Mouse (Mus musculus): ENCODE measurements around the gene Gjc1. TPM values are rescaled to one million over a fixed set of nuclear protein-coding genes. Genes with fewer than 3 reads are reported as not detected.

Gene Gjc1
- polyA plus RNA-seq, 1 experiment from 2014 or later = 45.5 TPM

- no peak for ATAC-seq (replicated peaks; ENCODE audit: extremely low read depth, insufficient read depth, low FRiP score)
- Histone ChIP-seq H3K4me3 (ENCODE audit: low read length) (no peak overlapping the region), H3K27ac (ENCODE audit: low read length) (no peak overlapping the region), H3K9me3 (replicated peaks; ENCODE audit: control insufficient read depth, low read length) (no peaks in the 10 kb centered on the region), H3K9ac (ENCODE audit: low read length) (no peak overlapping the region), H3K4me1 (ENCODE audit: control insufficient read depth, insufficient read depth, low read length) (peaks cover 7% of the 10 kb centered on the region), H3K36me3 (ENCODE audit: control insufficient read depth, insufficient read depth) (no peaks in the 10 kb centered on the region), H3K4me2 (ENCODE audit: low read depth, low read length) (no peak overlapping the region), H3K27me3 (ENCODE audit: control insufficient read depth, insufficient read depth, low read length) (no peaks in the 10 kb centered on the region)
- WGBS = 59% methylated on average over 6 of the region's 6 CpGs
These were observed 1.7 kb upstream of the Gjc1 start for GRCm38 (mm10) chr11:102821231-102821630.

- Histone ChIP-seq H3K36me3 (ENCODE audit: control insufficient read depth, insufficient read depth) (no peaks in the 10 kb centered on the region), H3K4me1 (ENCODE audit: control insufficient read depth, insufficient read depth, low read length) (peaks cover 13% of the 10 kb centered on the region), H3K4me3 (ENCODE audit: low read length) (no peak overlapping the region), H3K4me2 (ENCODE audit: low read depth, low read length) (no peak overlapping the region), H3K27ac (ENCODE audit: low read length) (no peak overlapping the region), H3K9ac (ENCODE audit: low read length) (no peak overlapping the region), H3K27me3 (ENCODE audit: control insufficient read depth, insufficient read depth, low read length) (no peaks in the 10 kb centered on the region), H3K9me3 (replicated peaks; ENCODE audit: control insufficient read depth, low read length) (no peaks in the 10 kb centered on the region)
- no peak for ATAC-seq (replicated peaks; ENCODE audit: extremely low read depth, insufficient read depth, low FRiP score)
- 47% methylated on average over 3 of the region's 3 CpGs for WGBS
These were observed 932 bp upstream of the Gjc1 start for GRCm38 (mm10) chr11:102820432-102820831.

- H3K9me3 ChIP-seq (replicated peaks; ENCODE audit: control insufficient read depth, low read length) = no peaks in the 10 kb centered on the region
- peak overlapping the region; percentile 99 for H3K9ac ChIP-seq (ENCODE audit: low read length)
- H3K36me3 ChIP-seq (ENCODE audit: control insufficient read depth, insufficient read depth) = no peaks in the 10 kb centered on the region
- no peak for ATAC-seq (replicated peaks; ENCODE audit: extremely low read depth, insufficient read depth, low FRiP score)
- 12% methylated on average over 14 of the region's 14 CpGs for WGBS
- no peaks in the 10 kb centered on the region for H3K27me3 ChIP-seq (ENCODE audit: control insufficient read depth, insufficient read depth, low read length)
- peak overlapping the region; percentile 73 for H3K4me2 ChIP-seq (ENCODE audit: low read depth, low read length)
- peak overlapping the region; percentile 76 for H3K4me3 ChIP-seq (ENCODE audit: low read length)
- H3K27ac ChIP-seq (ENCODE audit: low read length) = peak overlapping the region; percentile 98
- H3K4me1 ChIP-seq (ENCODE audit: control insufficient read depth, insufficient read depth, low read length) = peaks cover 17% of the 10 kb centered on the region
These were observed 384 bp upstream of the Gjc1 start for GRCm38 (mm10) chr11:102819783-102820385.

- no peaks in the 10 kb centered on the region for H3K9me3 ChIP-seq (replicated peaks; ENCODE audit: control insufficient read depth, low read length)
- H3K27ac ChIP-seq (ENCODE audit: low read length) = peak overlapping the region; percentile 98
- H3K4me1 ChIP-seq (ENCODE audit: control insufficient read depth, insufficient read depth, low read length) = peaks cover 26% of the 10 kb centered on the region
- under 1% methylated on average over 78 of the region's 92 CpGs for WGBS
- ATAC-seq (replicated peaks; ENCODE audit: extremely low read depth, insufficient read depth, low FRiP score) = peak; percentile 53
- H3K27me3 ChIP-seq (ENCODE audit: control insufficient read depth, insufficient read depth, low read length) = no peaks in the 10 kb centered on the region
- peak overlapping the region; percentile 76 for H3K4me3 ChIP-seq (ENCODE audit: low read length)
- H3K4me2 ChIP-seq (ENCODE audit: low read depth, low read length) = peak overlapping the region; percentile 73
- peak overlapping the region; percentile 99 for H3K9ac ChIP-seq (ENCODE audit: low read length)
- H3K36me3 ChIP-seq (ENCODE audit: control insufficient read depth, insufficient read depth) = no peaks in the 10 kb centered on the region
These were observed 1.1 kb downstream of the Gjc1 start for GRCm38 (mm10) chr11:102818121-102819020.

GRCm38 (mm10) chr11:102814881-102815280 is 4.6 kb downstream of the Gjc1 start:
- H3K36me3 ChIP-seq (ENCODE audit: control insufficient read depth, insufficient read depth) = no peaks in the 10 kb centered on the region

GRCm38 (mm10) chr11:102810721-102811485 is 8.6 kb downstream of the Gjc1 start:
- Histone ChIP-seq H3K4me3 (ENCODE audit: low read length) (no peak overlapping the region), H3K4me1 (ENCODE audit: control insufficient read depth, insufficient read depth, low read length) (peaks cover 35% of the 10 kb centered on the region), H3K9me3 (replicated peaks; ENCODE audit: control insufficient read depth, low read length) (no peaks in the 10 kb centered on the region), H3K27ac (ENCODE audit: low read length) (no peak overlapping the region), H3K9ac (ENCODE audit: low read length) (no peak overlapping the region), H3K36me3 (ENCODE audit: control insufficient read depth, insufficient read depth) (no peaks in the 10 kb centered on the region), H3K27me3 (ENCODE audit: control insufficient read depth, insufficient read depth, low read length) (no peaks in the 10 kb centered on the region), H3K4me2 (ENCODE audit: low read depth, low read length) (no peak overlapping the region)
- ATAC-seq (replicated peaks; ENCODE audit: extremely low read depth, insufficient read depth, low FRiP score) = no peak
- 60% methylated on average over 4 of the region's 4 CpGs for WGBS

More at GRCm38 (mm10) chr11:102814881-102815280, 4.6 kb downstream of the Gjc1 start:
- no peaks in the 10 kb centered on the region for H3K9me3 ChIP-seq (replicated peaks; ENCODE audit: control insufficient read depth, low read length)
- ATAC-seq (replicated peaks; ENCODE audit: extremely low read depth, insufficient read depth, low FRiP score) = no peak
- H3K4me2 ChIP-seq (ENCODE audit: low read depth, low read length) = no peak overlapping the region
- no peak overlapping the region for H3K9ac ChIP-seq (ENCODE audit: low read length)
- no peaks in the 10 kb centered on the region for H3K27me3 ChIP-seq (ENCODE audit: control insufficient read depth, insufficient read depth, low read length)
- peaks cover 33% of the 10 kb centered on the region for H3K4me1 ChIP-seq (ENCODE audit: control insufficient read depth, insufficient read depth, low read length)
- H3K27ac ChIP-seq (ENCODE audit: low read length) = no peak overlapping the region; the same call in 1 of the 2 replicates
- no peak overlapping the region for H3K4me3 ChIP-seq (ENCODE audit: low read length)

- peaks cover 10% of the 10 kb centered on the region for H3K36me3 ChIP-seq (ENCODE audit: control insufficient read depth, insufficient read depth)
- WGBS = 56% methylated on average over 5 of the region's 5 CpGs
- no peak overlapping the region for H3K9ac ChIP-seq (ENCODE audit: low read length)
- peaks cover 19% of the 10 kb centered on the region for H3K4me1 ChIP-seq (ENCODE audit: control insufficient read depth, insufficient read depth, low read length)
- H3K4me3 ChIP-seq (ENCODE audit: low read length) = no peak overlapping the region
- ATAC-seq (replicated peaks; ENCODE audit: extremely low read depth, insufficient read depth, low FRiP score) = no peak
- no peaks in the 10 kb centered on the region for H3K9me3 ChIP-seq (replicated peaks; ENCODE audit: control insufficient read depth, low read length)
- H3K27me3 ChIP-seq (ENCODE audit: control insufficient read depth, insufficient read depth, low read length) = no peaks in the 10 kb centered on the region
- H3K4me2 ChIP-seq (ENCODE audit: low read depth, low read length) = no peak overlapping the region
- H3K27ac ChIP-seq (ENCODE audit: low read length) = no peak overlapping the region
These were observed 11.3 kb downstream of the Gjc1 start for GRCm38 (mm10) chr11:102808246-102808645.

GRCm38 (mm10) chr11:102803453-102803852 is 16.0 kb downstream of the Gjc1 start:
- H3K9ac ChIP-seq (ENCODE audit: low read length) = no peak overlapping the region
- 75% methylated on average over 5 of the region's 5 CpGs for WGBS
- no peak overlapping the region for H3K27ac ChIP-seq (ENCODE audit: low read length)
- no peak for ATAC-seq (replicated peaks; ENCODE audit: extremely low read depth, insufficient read depth, low FRiP score)
- H3K9me3 ChIP-seq (replicated peaks; ENCODE audit: control insufficient read depth, low read length) = no peaks in the 10 kb centered on the region
- no peak overlapping the region for H3K4me3 ChIP-seq (ENCODE audit: low read length)
- H3K27me3 ChIP-seq (ENCODE audit: control insufficient read depth, insufficient read depth, low read length) = no peaks in the 10 kb centered on the region
- H3K36me3 ChIP-seq (ENCODE audit: control insufficient read depth, insufficient read depth) = peaks cover 40% of the 10 kb centered on the region
- no peak overlapping the region for H3K4me2 ChIP-seq (ENCODE audit: low read depth, low read length)
- peaks cover 21% of the 10 kb centered on the region for H3K4me1 ChIP-seq (ENCODE audit: control insufficient read depth, insufficient read depth, low read length)

Data from heart, embryonic 16.5 days (tissue).